Mouse (Mus musculus) erythroblast, embryonic 14.5 days (primary cell): ENCODE measurements around the gene Abhd14b. TPM values are rescaled to one million over a fixed set of nuclear protein-coding genes. Genes with fewer than 3 reads are reported as not detected.

Experiments used
- H3K27me3 ChIP-seq: 2 replicates; pipeline ENCODE4 v1.6.1; 2012; ENCODE audit warnings: inconsistent platforms; ENCODE audit not compliant: control insufficient read depth
- H3K36me3 ChIP-seq: 2 replicates; pipeline ENCODE4 v1.6.1; 2012; ENCODE audit warnings: mild to moderate bottlenecking, inconsistent platforms; ENCODE audit not compliant: control insufficient read depth
- H3K4me1 ChIP-seq: 2 replicates; pipeline ENCODE4 v1.6.1; 2012; ENCODE audit warnings: inconsistent platforms; ENCODE audit not compliant: control insufficient read depth
- H3K4me3 ChIP-seq: replicated peaks from 2 replicates; pipeline ENCODE3; 2012; ENCODE audit warnings: moderate library complexity, mild to moderate bottlenecking, inconsistent platforms
- H3K9me3 ChIP-seq: 2 replicates; pipeline ENCODE4 v1.6.1; 2012; ENCODE audit warnings: low read length, inconsistent platforms, mixed read lengths; ENCODE audit not compliant: control insufficient read depth
- GATA1 ChIP-seq: IDR thresholded peaks from 2 replicates; pipeline ENCODE4 v1.6.1; 2012; ENCODE audit warnings: low read length, inconsistent platforms, mixed read lengths
- TAL1 ChIP-seq: IDR thresholded peaks from 3 replicates; pipeline ENCODE4 v1.6.1; 2012; ENCODE audit warnings: low read length, inconsistent platforms, mixed read lengths
- polyA plus RNA-seq: library from polyadenylated mRNA; stranded (reverse); fragments of >175 nt; gene quantifications from 2 replicates; pipeline ENCODE4 v1.2.3, GENCODE M21; 2012

The Abhd14b gene
- polyA plus RNA-seq, 1 experiment, result not detected

GRCm38 (mm10) chr9:106421033-106421864 lies 26.0 kb upstream of the Abhd14b start:
- H3K27me3 ChIP-seq, result peaks cover 44% of the 10 kb centered on the region
- H3K4me1 ChIP-seq, result no peaks in the 10 kb centered on the region
- TF ChIP-seq TAL1 (no peak), GATA1 (no peak)
- no peaks in the 10 kb centered on the region for H3K36me3 ChIP-seq
- no peaks in the 10 kb centered on the region for H3K9me3 ChIP-seq
- no peak overlapping the region for H3K4me3 ChIP-seq

- no peaks in the 10 kb centered on the region for H3K36me3 ChIP-seq
- H3K4me3 ChIP-seq, result no peak overlapping the region
- H3K4me1 ChIP-seq, result no peaks in the 10 kb centered on the region
- H3K9me3 ChIP-seq, result no peaks in the 10 kb centered on the region
- peaks cover 43% of the 10 kb centered on the region for H3K27me3 ChIP-seq
- TF ChIP-seq TAL1, result no peak
- no peak for TF ChIP-seq GATA1
Measured at GRCm38 (mm10) chr9:106421865-106422160, 25.4 kb upstream of the Abhd14b start.

GRCm38 (mm10) chr9:106428719-106429220 lies 18.5 kb upstream of the Abhd14b start:
- Histone ChIP-seq H3K27me3 (no peaks in the 10 kb centered on the region), H3K4me1 (peaks cover 21% of the 10 kb centered on the region), H3K4me3 (peak overlapping the region; percentile 87), H3K36me3 (peaks cover 31% of the 10 kb centered on the region), H3K9me3 (no peaks in the 10 kb centered on the region)
- TF ChIP-seq TAL1, result no peak
- TF ChIP-seq GATA1, result no peak

- Histone ChIP-seq H3K4me3 (peak within 1 kb of the TSS; percentile 87), H3K27me3 (no peaks in the 10 kb centered on the region), H3K36me3 (peaks cover 38% of the 10 kb centered on the region), H3K4me1 (peaks cover 21% of the 10 kb centered on the region), H3K9me3 (no peaks in the 10 kb centered on the region)
- TF ChIP-seq TAL1 (no peak), GATA1 (no peak)
Measured at GRCm38 (mm10) chr9:106429221-106430014, 17.8 kb upstream of the Abhd14b start, which contains the start of gene Rpl29. Gene Rpl29, plus strand, starts transcription at chr9:106429454.

GRCm38 (mm10) chr9:106430015-106430264 lies 17.3 kb upstream of the Abhd14b start:
- H3K9me3 ChIP-seq, result no peaks in the 10 kb centered on the region
- TF ChIP-seq TAL1, result no peak
- TF ChIP-seq GATA1, result no peak
- peaks cover 42% of the 10 kb centered on the region for H3K36me3 ChIP-seq
- peaks cover 21% of the 10 kb centered on the region for H3K4me1 ChIP-seq
- no peaks in the 10 kb centered on the region for H3K27me3 ChIP-seq
- H3K4me3 ChIP-seq, result peak overlapping the region; percentile 87

GRCm38 (mm10) chr9:106433389-106433788 lies 13.9 kb upstream of the Abhd14b start:
- TF ChIP-seq TAL1, result no peak
- no peak for TF ChIP-seq GATA1
- Histone ChIP-seq H3K27me3 (no peaks in the 10 kb centered on the region), H3K9me3 (no peaks in the 10 kb centered on the region), H3K36me3 (peaks cover 50% of the 10 kb centered on the region), H3K4me3 (no peak overlapping the region), H3K4me1 (peaks cover 44% of the 10 kb centered on the region)

GRCm38 (mm10) chr9:106436566-106436965 lies 10.7 kb upstream of the Abhd14b start:
- Histone ChIP-seq H3K4me3 (no peak overlapping the region), H3K27me3 (no peaks in the 10 kb centered on the region), H3K36me3 (peaks cover 40% of the 10 kb centered on the region), H3K9me3 (no peaks in the 10 kb centered on the region), H3K4me1 (peaks cover 36% of the 10 kb centered on the region)
- TF ChIP-seq GATA1, result no peak
- TF ChIP-seq TAL1, result no peak

GRCm38 (mm10) chr9:106442680-106443079 lies 4.6 kb upstream of the Abhd14b start:
- Histone ChIP-seq H3K36me3 (no peaks in the 10 kb centered on the region), H3K4me3 (no peak overlapping the region), H3K27me3 (no peaks in the 10 kb centered on the region), H3K4me1 (peaks cover 30% of the 10 kb centered on the region), H3K9me3 (no peaks in the 10 kb centered on the region)
- TF ChIP-seq GATA1, result no peak
- no peak for TF ChIP-seq TAL1

GRCm38 (mm10) chr9:106444836-106445235 lies 2.4 kb upstream of the Abhd14b start:
- H3K4me3 ChIP-seq, result no peak overlapping the region
- TF ChIP-seq TAL1 (no peak), GATA1 (no peak)
- H3K4me1 ChIP-seq, result peaks cover 28% of the 10 kb centered on the region
- peaks cover 5% of the 10 kb centered on the region for H3K27me3 ChIP-seq
- H3K36me3 ChIP-seq, result no peaks in the 10 kb centered on the region
- no peaks in the 10 kb centered on the region for H3K9me3 ChIP-seq
